Mouse (Mus musculus): ENCODE data around the gene Arcn1.

- TF ChIP-seq CTCF (IDR thresholded peaks at IDR 0.05; ENCODE audit: control insufficient read depth, insufficient read depth, insufficient read length) (no peak), MAX (IDR thresholded peaks at IDR 0.05) (no peak), CEBPB (IDR thresholded peaks at IDR 0.05; ENCODE audit: low read depth) (no peak), MYOG (IDR thresholded peaks at IDR 0.05; ENCODE audit: control insufficient read depth, extremely low read depth, insufficient read length) (no peak), MYOD1 (IDR thresholded peaks at IDR 0.05; ENCODE audit: control insufficient read depth, insufficient read length, low read depth) (no peak), USF1 (IDR thresholded peaks at IDR 0.05; ENCODE audit: low read depth) (no peak), FOSL1 (IDR thresholded peaks at IDR 0.05; ENCODE audit: insufficient read depth, low read length, poor library complexity, severe bottlenecking) (no peak)
Observed at GRCm38 (mm10) chr9:44724665-44725064, 43.0 kb downstream of the Arcn1 start.

Measured in C2C12 (cell line).